Mouse (Mus musculus) 416B (cell line): ENCODE data around the gene Lctl.

Experiments used
- DNase-seq: peaks from one replicate; pipeline ENCODE4 v3.0.0; 2011; ENCODE audit warnings: low read depth

Lctl gene

GRCm38 (mm10) chr9:64116876-64117275 lies at the start of gene Lctl:
TSS of gene Lctl (plus strand) at chr9:64117147.
- DNase-seq = no peak

GRCm38 (mm10) chr9:64067787-64068186 lies 49.2 kb upstream of the Lctl start:
- DNase-seq = no peak

DNA sequence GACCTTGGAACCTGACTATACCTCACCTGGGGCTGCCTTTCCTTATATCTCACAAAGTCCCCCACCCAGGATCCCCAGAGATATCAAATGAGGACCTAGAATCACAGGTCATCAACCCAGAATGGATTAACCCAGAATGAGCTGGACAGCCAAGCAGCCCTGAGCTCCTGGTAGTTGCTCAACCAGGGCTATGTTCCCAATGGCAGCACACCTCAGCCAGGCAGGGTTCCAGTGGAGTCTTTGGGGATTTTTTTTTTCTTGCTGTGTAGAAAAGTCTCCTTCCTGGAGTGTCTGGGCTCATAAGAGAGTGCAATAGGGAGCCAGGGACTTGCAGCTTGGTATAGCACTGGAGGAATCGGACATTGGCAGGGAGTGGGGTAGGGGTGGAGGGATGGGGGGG lies 48.4 kb upstream of the Lctl start:
- DNase-seq = no peak

DNA sequence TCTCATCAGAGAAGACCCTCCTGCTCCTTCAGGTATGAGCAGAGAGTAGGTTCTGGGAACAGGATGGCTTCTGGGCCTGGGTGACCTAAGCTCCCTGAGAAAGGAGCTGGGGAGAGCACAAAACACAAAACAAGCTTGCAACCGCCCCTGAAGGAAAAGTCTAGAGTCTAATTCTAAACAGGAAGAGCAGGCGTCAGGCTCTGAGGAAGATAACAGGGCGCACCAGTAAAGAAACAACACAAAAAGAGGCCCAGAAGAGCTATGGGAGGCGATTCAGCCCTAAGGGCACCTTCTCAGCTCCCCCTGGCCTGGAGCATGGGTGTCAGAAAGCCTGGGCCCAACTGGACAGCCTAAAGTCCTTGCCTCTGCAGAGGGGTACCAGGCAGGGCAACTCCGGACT lies 47.8 kb upstream of the Lctl start:
- no peak for DNase-seq

- DNase-seq = no peak
Observed at GRCm38 (mm10) chr9:64070674-64071073, 46.3 kb upstream of the Lctl start.

DNA sequence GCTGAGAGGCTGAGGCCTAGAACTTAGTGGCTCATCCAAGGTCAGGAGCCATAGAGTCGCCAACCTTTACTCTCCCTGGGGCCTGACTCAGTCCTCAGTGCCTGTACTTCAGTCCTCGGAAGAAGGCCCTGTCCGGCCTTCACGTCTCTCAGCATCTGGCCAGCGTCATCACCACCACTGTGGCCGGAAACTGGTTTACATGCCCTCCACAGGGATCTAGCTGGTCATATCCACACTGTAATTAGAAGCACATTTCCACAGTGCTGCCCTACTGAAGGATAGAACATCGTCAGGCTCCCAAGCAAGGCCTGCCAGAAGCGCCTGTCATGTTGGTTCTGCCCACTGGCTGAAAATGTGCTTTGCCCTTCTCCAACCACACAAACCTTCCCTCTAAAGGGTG lies 42.1 kb upstream of the Lctl start:
- DNase-seq = no peak

GRCm38 (mm10) chr9:64076412-64076811 lies 40.5 kb upstream of the Lctl start:
- DNase-seq = no peak

DNA sequence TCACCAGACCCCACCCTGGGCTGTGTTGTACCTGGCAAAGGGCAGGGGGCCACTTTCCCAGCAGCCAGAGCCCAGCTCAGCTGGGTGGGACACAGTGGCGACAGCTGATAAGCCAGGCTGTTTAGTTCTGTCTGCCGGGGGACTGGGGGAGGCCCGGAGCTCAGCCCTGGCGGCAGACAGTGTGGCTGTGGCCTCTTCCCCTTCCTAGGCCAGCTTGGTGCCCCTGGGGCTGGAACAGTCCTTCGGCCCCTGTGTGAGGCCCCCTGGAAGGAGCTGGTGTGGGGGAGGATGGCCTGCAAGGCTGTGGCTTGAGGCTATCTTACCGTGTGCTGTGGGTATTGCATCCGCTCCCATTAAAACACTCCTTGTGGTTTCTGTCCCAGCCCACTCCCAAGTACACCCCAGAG lies 38.6 kb upstream of the Lctl start:
- peak; percentile 63 for DNase-seq

- DNase-seq = no peak
Observed at GRCm38 (mm10) chr9:64079922-64080321, 37.0 kb upstream of the Lctl start.

GRCm38 (mm10) chr9:64084231-64084630 lies 32.7 kb upstream of the Lctl start:
- DNase-seq = no peak

- DNase-seq = no peak
Observed at GRCm38 (mm10) chr9:64084661-64085399, 32.1 kb upstream of the Lctl start.

GRCm38 (mm10) chr9:64085976-64086375 lies 31.0 kb upstream of the Lctl start:
- DNase-seq = no peak

DNA sequence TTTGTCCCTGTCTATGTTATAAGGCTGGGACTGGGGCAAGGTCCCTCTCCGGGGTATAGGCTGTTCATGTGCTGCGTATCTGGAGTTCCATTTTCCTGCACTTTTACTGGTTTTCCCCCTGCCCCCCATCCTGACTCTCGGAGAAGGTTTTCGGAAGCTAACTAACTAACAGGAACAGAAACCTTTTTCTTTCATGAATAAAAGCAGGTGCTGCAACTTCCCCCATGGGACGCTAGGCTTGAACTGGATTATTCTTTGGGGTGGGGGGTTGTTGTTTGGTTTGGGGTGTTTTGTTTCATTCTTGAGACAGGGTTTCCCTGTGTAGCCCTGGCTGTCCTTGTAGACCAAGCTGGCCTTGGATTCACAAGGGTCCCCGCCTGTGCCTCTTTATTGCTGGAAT lies 30.4 kb upstream of the Lctl start:
- no peak for DNase-seq

- DNase-seq = peak; percentile 84
Observed at GRCm38 (mm10) chr9:64087461-64088235, 29.3 kb upstream of the Lctl start.

DNA sequence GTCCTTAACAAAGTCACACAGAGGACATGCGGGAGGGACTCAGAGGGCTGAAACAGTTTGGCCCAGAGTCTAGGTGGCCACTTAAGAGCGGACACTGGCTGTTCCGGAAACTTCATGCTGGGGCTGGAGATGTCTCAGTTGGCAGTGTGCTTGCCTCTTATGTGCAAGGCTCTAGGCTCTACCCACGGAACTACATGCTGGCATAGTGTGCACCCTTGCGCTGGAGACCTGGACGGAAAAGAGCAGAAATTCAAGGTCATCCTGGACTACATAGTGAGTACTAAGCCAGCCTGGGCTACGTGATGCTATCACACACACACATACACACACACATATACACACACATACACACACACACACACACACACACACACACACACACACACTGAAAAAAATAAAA lies 28.6 kb upstream of the Lctl start:
- peak; percentile 71 for DNase-seq

GRCm38 (mm10) chr9:64089004-64089403 lies 27.9 kb upstream of the Lctl start:
- peak; percentile 97 for DNase-seq

GRCm38 (mm10) chr9:64094083-64094482 lies 22.9 kb upstream of the Lctl start:
- no peak for DNase-seq

DNA sequence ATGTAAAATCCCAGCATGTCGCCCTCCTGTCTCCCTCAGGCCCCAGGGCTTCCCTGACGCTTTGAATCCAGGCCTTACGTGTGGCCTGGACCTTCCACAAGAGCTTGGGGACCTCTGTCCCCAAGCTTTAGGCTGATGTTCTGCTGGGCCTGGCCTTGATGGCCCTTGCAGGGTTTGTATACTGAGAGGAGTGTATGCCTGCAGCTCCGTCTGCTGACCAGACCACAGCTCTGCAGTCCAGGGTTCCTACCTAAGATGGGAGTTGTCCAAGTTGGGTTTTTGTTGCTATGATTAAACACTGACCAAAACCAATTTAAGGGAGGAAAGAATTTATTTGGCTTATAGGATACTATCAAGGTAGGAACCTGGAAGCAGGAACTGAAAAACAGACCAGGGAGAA lies 18.7 kb upstream of the Lctl start:
- DNase-seq = peak; percentile 57

DNA sequence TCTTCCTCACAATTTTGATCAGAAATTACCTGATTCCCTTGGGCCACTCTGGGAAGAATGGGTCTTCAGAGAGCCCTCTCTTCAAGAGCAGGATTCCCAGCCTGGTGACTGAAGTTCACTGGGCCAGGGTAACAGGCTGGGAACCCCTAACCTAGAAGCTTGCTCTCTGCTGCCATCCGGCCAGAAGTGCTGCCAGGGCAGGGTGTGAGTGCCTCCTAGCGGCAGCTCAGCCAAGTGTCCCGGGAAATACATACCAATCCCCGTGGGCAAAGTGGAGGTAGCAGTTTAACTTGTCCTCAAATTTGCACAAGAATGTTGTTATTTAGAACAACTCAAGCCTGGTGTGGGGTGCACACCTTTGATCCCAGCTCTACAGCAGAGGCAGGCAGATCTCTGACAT lies 16.5 kb upstream of the Lctl start:
- peak; percentile 82 for DNase-seq

DNA sequence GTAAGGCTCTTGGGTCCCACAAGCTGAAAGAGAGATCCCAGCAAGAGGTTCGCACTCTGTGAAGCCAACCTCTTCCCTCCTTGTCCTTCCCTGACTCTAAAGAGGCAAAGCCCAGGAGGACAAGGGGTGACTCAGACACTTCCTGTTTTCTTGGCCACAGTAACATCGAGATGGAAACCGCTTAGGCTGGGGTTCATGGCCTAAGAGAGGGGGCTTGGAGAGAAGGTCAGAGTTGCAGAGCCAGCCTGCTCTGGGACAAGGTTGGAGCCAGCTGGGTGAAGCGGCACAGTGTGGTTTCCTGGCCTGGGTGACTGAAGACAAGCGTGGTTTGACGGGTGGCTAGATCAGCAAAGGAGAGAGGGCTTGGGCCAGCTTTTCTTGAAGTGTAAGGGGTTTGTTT lies 11.6 kb upstream of the Lctl start:
- DNase-seq = peak; percentile 97

DNA sequence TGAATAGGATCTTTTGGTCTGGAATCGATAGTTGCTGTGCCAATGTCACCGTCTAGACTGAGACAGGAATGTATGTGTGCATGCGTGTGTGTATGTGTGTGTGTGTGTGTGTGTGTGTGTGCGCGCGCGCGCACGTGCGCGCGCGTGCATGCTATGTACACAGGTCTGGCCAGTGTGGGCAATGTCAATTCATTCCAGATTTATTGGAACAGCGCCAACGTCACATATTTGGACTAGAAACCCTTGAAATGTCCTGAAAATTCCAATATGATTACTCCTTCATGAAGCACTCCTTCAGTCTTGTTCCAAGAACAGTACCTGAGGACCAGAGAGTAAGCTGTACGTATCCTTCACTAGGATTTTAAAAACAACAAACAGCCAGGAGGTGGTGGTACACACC lies 6.4 kb upstream of the Lctl start:
- no peak for DNase-seq

DNA sequence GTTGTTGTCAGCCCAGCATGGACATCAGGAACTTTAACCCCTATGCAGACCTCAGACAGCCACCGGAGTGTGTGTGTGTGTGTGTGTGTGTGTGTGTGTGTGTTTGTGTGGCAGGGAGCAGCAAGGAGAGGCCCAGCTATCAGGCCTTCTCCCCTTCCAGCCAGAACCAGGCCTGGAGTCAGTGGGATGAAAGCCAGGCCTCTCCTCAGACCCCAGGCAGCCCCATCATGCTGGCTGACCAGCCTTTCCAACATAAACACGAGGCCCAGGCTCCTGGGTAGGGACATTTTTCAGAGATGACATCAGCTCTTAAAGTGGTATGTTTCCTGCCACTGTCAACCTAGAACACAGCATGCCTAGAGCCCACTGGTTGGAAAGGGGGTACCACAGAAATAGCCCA lies 2.3 kb upstream of the Lctl start:
- no peak for DNase-seq

GRCm38 (mm10) chr9:64115756-64116155 lies 1.2 kb upstream of the Lctl start:
- peak; percentile 63 for DNase-seq

- peak; percentile 89 for DNase-seq
Observed at GRCm38 (mm10) chr9:64119898-64120297, 3.0 kb downstream of the Lctl start.
